In genomic region chr10:96717281-96717680, GRCm38 (mm10) we compare ENCODE assay signal across 20 mouse cellular contexts.
DNase-seq lines count a peak whose midpoint lies in the region; ATAC-seq lines count a peak whose summit lies in the region.
"Had no signal": no experiment of that assay in that cellular context is flagged by ENCODE, and none has a peak within 500 bp of the region (broad histone marks: within the 10 kb centered on the region; RNA-seq: fewer than 3 reads in every experiment).

No protein-coding gene starts in this region.

- H3K27me3 ChIP-seq in hindbrain, embryonic 11.5 days (ENCODE audit: control insufficient read depth, insufficient read depth, low read length): no peaks in the 10 kb centered on the region
- no peaks in the 10 kb centered on the region for H3K27me3 ChIP-seq in hindbrain, embryonic 13.5 days
- H3K27me3 ChIP-seq in forebrain, embryonic 14.5 days (replicated peaks; ENCODE audit: control insufficient read depth, insufficient read depth, low read length): no peaks in the 10 kb centered on the region
- H3K27me3 ChIP-seq in midbrain, embryonic 15.5 days (replicated peaks): no peaks in the 10 kb centered on the region
- H3K27me3 ChIP-seq: CH12.LX; heart, embryonic 15.5 days; limb, embryonic 13.5 days; liver, embryonic 13.5 days had no signal

- no peak overlapping the region for H3K4me3 ChIP-seq in hindbrain, embryonic 11.5 days (ENCODE audit: low read depth, low read length)
- no peak overlapping the region for H3K4me3 ChIP-seq in hindbrain, embryonic 13.5 days
- H3K4me3 ChIP-seq in forebrain, embryonic 14.5 days (ENCODE audit: low read depth, low read length): no peak overlapping the region
- no peak overlapping the region for H3K4me3 ChIP-seq in midbrain, embryonic 15.5 days
- H3K4me3 ChIP-seq: embryonic facial prominence, embryonic 10.5 days; heart, embryonic 15.5 days; limb, embryonic 13.5 days; liver, embryonic 13.5 days had no signal

- no peak overlapping the region for H3K27ac ChIP-seq in hindbrain, embryonic 11.5 days (ENCODE audit: low read depth, low read length)
- H3K27ac ChIP-seq in hindbrain, embryonic 13.5 days: no peak overlapping the region
- no peak overlapping the region for H3K27ac ChIP-seq in forebrain, embryonic 14.5 days (ENCODE audit: low read depth, low read length)
- H3K27ac ChIP-seq in midbrain, embryonic 15.5 days: no peak overlapping the region
- H3K27ac ChIP-seq: embryonic facial prominence, embryonic 10.5 days; heart, embryonic 15.5 days; limb, embryonic 13.5 days; liver, embryonic 13.5 days had no signal

- no peak overlapping the region for H3K4me2 ChIP-seq in hindbrain, embryonic 11.5 days (replicated peaks; ENCODE audit: low read depth, low read length)
- no peak overlapping the region for H3K4me2 ChIP-seq in hindbrain, embryonic 13.5 days
- H3K4me2 ChIP-seq in forebrain, embryonic 14.5 days (ENCODE audit: low read length): no peak overlapping the region
- no peak overlapping the region for H3K4me2 ChIP-seq in midbrain, embryonic 15.5 days
- H3K4me2 ChIP-seq: heart, embryonic 15.5 days; limb, embryonic 13.5 days; liver, embryonic 13.5 days; lung, embryonic 14.5 days had no signal

- peaks cover 2% of the 10 kb centered on the region; the same call in 1 of the 2 replicates for H3K4me1 ChIP-seq in hindbrain, embryonic 11.5 days (replicated peaks; ENCODE audit: control insufficient read depth, insufficient read depth, low read length)
- H3K4me1 ChIP-seq in hindbrain, embryonic 13.5 days (replicated peaks): peaks cover 23% of the 10 kb centered on the region
- H3K4me1 ChIP-seq in forebrain, embryonic 14.5 days (ENCODE audit: control insufficient read depth, insufficient read depth, low read length): peaks cover 16% of the 10 kb centered on the region; the same call in 1 of the 2 replicates
- H3K4me1 ChIP-seq in midbrain, embryonic 15.5 days: peaks cover 9% of the 10 kb centered on the region

- no peaks in the 10 kb centered on the region for H3K36me3 ChIP-seq in hindbrain, embryonic 11.5 days (ENCODE audit: control insufficient read depth, insufficient read depth, low read length)
- H3K36me3 ChIP-seq in hindbrain, embryonic 13.5 days: no peaks in the 10 kb centered on the region
- no peaks in the 10 kb centered on the region for H3K36me3 ChIP-seq in forebrain, embryonic 14.5 days (ENCODE audit: control insufficient read depth, insufficient read depth, low read length)
- no peaks in the 10 kb centered on the region for H3K36me3 ChIP-seq in midbrain, embryonic 15.5 days (replicated peaks)
- H3K36me3 ChIP-seq: embryonic facial prominence, embryonic 10.5 days; heart, embryonic 15.5 days; limb, embryonic 13.5 days; liver, embryonic 13.5 days had no signal

- 51% methylated on average over 7 of the region's 7 CpGs for WGBS in hindbrain, embryonic 11.5 days
- WGBS in hindbrain, embryonic 13.5 days: 36% methylated on average over 7 of the region's 7 CpGs
- 16% methylated on average over 7 of the region's 7 CpGs for WGBS in forebrain, embryonic 14.5 days
- WGBS in midbrain, embryonic 15.5 days: 31% methylated on average over 7 of the region's 7 CpGs

- ATAC-seq in hindbrain, embryonic 11.5 days (ENCODE audit: low FRiP score): peak; percentile 52
- no peak for ATAC-seq in hindbrain, embryonic 13.5 days (ENCODE audit: low FRiP score)
- peak; percentile 64 for ATAC-seq in forebrain, embryonic 14.5 days
- ATAC-seq in midbrain, embryonic 15.5 days (replicated peaks): peak; percentile 46; the same call in 1 of the 2 replicates
- ATAC-seq: intestine, postnatal 0 days had no signal

- H3K9ac ChIP-seq in hindbrain, embryonic 11.5 days (ENCODE audit: low read depth, low read length): no peak overlapping the region
- H3K9ac ChIP-seq in hindbrain, embryonic 13.5 days: no peak overlapping the region
- H3K9ac ChIP-seq in forebrain, embryonic 14.5 days (ENCODE audit: low read length): no peak overlapping the region
- H3K9ac ChIP-seq in midbrain, embryonic 15.5 days: no peak overlapping the region
- H3K9ac ChIP-seq: heart, embryonic 15.5 days; limb, embryonic 13.5 days; liver, embryonic 13.5 days; lung, embryonic 14.5 days had no signal

- no peak for DNase-seq in hindbrain, embryonic 11.5 days (ENCODE audit: low spot score)
- DNase-seq in R1 (ENCODE audit: low read depth, low spot score): peak; percentile 50
- peak; percentile 65 for DNase-seq in forebrain, embryonic 14.5 days (ENCODE audit: low spot score)
- no peak for DNase-seq in urinary bladder, postnatal 36 days (ENCODE audit: low spot score in 2 of 2)
- no peak for DNase-seq in adrenal gland, adult 18-20 months (ENCODE audit: low spot score in 2 of 2)
- DNase-seq: cerebellum, adult 9-10 months; gastrocnemius, postnatal 10 days; heart, adult 18-20 months; liver, embryonic 13.5 days; lung, embryonic 14.5 days; lung, postnatal 36 days; spleen, adult 18-20 months; thymus, postnatal 25 days had no signal

- H3K9me3 ChIP-seq in hindbrain, embryonic 11.5 days (ENCODE audit: control insufficient read depth, low read length): no peaks in the 10 kb centered on the region
- H3K9me3 ChIP-seq in hindbrain, embryonic 13.5 days: no peaks in the 10 kb centered on the region
- no peaks in the 10 kb centered on the region for H3K9me3 ChIP-seq in forebrain, embryonic 14.5 days (replicated peaks; ENCODE audit: control insufficient read depth, low read length)
- H3K9me3 ChIP-seq in midbrain, embryonic 15.5 days: no peaks in the 10 kb centered on the region
- H3K9me3 ChIP-seq: embryonic facial prominence, embryonic 10.5 days; heart, embryonic 15.5 days; limb, embryonic 13.5 days; liver, embryonic 13.5 days had no signal

Comparison
In these comparisons a context has a peak if more than half of its experiments do, and no peak if none do; other contexts are left out.
1. DNase-seq: peak in R1 (single experiment) and forebrain, embryonic 14.5 days (single experiment); none in hindbrain, embryonic 11.5 days (single experiment), urinary bladder, postnatal 36 days (0 of 2) and adrenal gland, adult 18-20 months (0 of 2).